Mouse (Mus musculus) midbrain, embryonic 14.5 days (tissue): ENCODE data around the gene H2afy. TPM values are rescaled to one million over a fixed set of nuclear protein-coding genes. Genes with fewer than 3 reads are reported as not detected.
A peak's percentile ranks its signal among the peaks of the same experiment; 100 is the strongest.

Experiments
- ATAC-seq: fragments of 200-750 bp; cut with Nextera tagmentation; 2 replicates; pipeline ENCODE4 v1.8.0; 2017; ENCODE audit warnings: moderate number of reproducible peaks, moderate library complexity; ENCODE audit not compliant: low FRiP score, low TSS enrichment
- DNase-seq: peaks from one replicate; pipeline ENCODE4 v3.0.0-alpha.2; 2015
- H3K27ac ChIP-seq: fragments of 300-500 bp; sonication (generic); replicated peaks from 2 replicates; pipeline ENCODE4 v1.5.1; 2014; ENCODE audit warnings: mild to moderate bottlenecking, low read depth, low read length, moderate library complexity
- H3K27me3 ChIP-seq: fragments of 300-500 bp; sonication (generic); 2 replicates; pipeline ENCODE4 v1.6.1; 2014; ENCODE audit warnings: low read length, control low read depth, mixed read lengths; ENCODE audit not compliant: control insufficient read depth, insufficient read depth
- H3K36me3 ChIP-seq: fragments of 300-500 bp; sonication (generic); 2 replicates; pipeline ENCODE4 v1.6.1; 2014; ENCODE audit warnings: low read length, control low read depth; ENCODE audit not compliant: control insufficient read depth, insufficient read depth
- H3K4me1 ChIP-seq: fragments of 300-500 bp; sonication (generic); 2 replicates; pipeline ENCODE4 v1.6.1; 2014; ENCODE audit warnings: mild to moderate bottlenecking, antibody characterized with exemption, low read length, control low read depth; ENCODE audit not compliant: control insufficient read depth, insufficient read depth
- H3K4me2 ChIP-seq: fragments of 300-500 bp; sonication (generic); 2 replicates; pipeline ENCODE4 v1.6.1; 2014; ENCODE audit warnings: mild to moderate bottlenecking, low read length, moderate library complexity
- H3K4me3 ChIP-seq: fragments of 300-500 bp; sonication (generic); replicated peaks from 2 replicates; pipeline ENCODE4 v1.5.1; 2014; ENCODE audit warnings: low read depth, low read length
- H3K9ac ChIP-seq: fragments of 300-500 bp; sonication (generic); replicated peaks from 2 replicates; pipeline ENCODE4 v1.6.1; 2014; ENCODE audit warnings: mild to moderate bottlenecking, low read length, moderate library complexity
- H3K9me3 ChIP-seq: fragments of 300-500 bp; sonication (generic); 2 replicates; pipeline ENCODE4 v1.6.1; 2016; ENCODE audit warnings: low read length, control low read depth, mixed read lengths; ENCODE audit not compliant: control insufficient read depth
- WGBS: fragments of 180-500 bp; shearing (Covaris S2); extraction: QIAGEN DNeasy Blood & Tissue Kit; methylation state at CpG from one replicate; pipeline ENCODE4 v1.1.7; 2014; 5-methylcytosine and 5-hydroxymethylcytosine counted together
- polyA plus RNA-seq: library from polyadenylated mRNA; unstranded; fragments of >200 nt; fragmentation: Nextera tagmentation; extraction: Ambion mirVana; gene quantifications from 2 replicates; pipeline ENCODE4 v1.2.1, GENCODE M21; 2014

H2afy gene
- polyA plus RNA-seq, 1 experiment from 2014 or later: 355 TPM

DNA sequence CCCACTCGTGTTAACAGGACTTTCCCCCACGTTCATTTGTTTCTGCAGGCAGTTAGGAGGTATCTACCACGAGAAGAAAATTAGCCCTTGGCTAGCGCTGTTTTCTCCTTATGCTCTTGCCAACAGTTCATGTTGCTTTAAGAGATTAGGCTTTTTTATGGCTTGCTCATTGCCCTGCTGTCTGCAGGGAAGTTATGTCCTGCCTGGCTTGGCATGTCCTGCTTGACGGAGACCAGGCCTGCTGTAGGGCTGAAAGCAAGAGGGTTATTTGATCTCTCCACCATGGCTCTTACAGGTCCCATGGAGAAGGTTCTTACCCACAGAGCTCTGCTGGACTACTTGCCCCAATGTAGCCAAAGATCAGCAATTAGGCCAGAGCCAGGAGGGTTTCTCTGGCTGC is 18.9 kb upstream of the H2afy start:
- no peaks in the 10 kb centered on the region for H3K9me3 ChIP-seq
- ATAC-seq (no peak), DNase-seq (no peak)
- no peak overlapping the region for H3K4me2 ChIP-seq
- WGBS: 87% methylated on average over 5 of the region's 5 CpGs
- H3K27me3 ChIP-seq: no peaks in the 10 kb centered on the region
- no peak overlapping the region for H3K4me3 ChIP-seq
- no peak overlapping the region for H3K27ac ChIP-seq
- no peak overlapping the region for H3K9ac ChIP-seq
- H3K4me1 ChIP-seq: no peaks in the 10 kb centered on the region
- H3K36me3 ChIP-seq: no peaks in the 10 kb centered on the region

- ATAC-seq (no peak), DNase-seq (no peak)
- Histone ChIP-seq H3K4me1 (no peaks in the 10 kb centered on the region), H3K4me3 (no peak overlapping the region), H3K9me3 (no peaks in the 10 kb centered on the region), H3K27me3 (no peaks in the 10 kb centered on the region), H3K9ac (no peak overlapping the region), H3K4me2 (no peak overlapping the region), H3K36me3 (no peaks in the 10 kb centered on the region), H3K27ac (no peak overlapping the region)
- 74% methylated on average over 7 of the region's 7 CpGs for WGBS
These were observed 16.8 kb upstream of the H2afy start for GRCm38 (mm10) chr13:56152773-56153460.

GRCm38 (mm10) chr13:56151404-56152226 is 15.5 kb upstream of the H2afy start:
- Histone ChIP-seq H3K9me3 (no peaks in the 10 kb centered on the region), H3K36me3 (no peaks in the 10 kb centered on the region), H3K4me3 (no peak overlapping the region), H3K4me1 (no peaks in the 10 kb centered on the region), H3K4me2 (no peak overlapping the region), H3K27me3 (no peaks in the 10 kb centered on the region), H3K27ac (no peak overlapping the region), H3K9ac (no peak overlapping the region)
- ATAC-seq: no peak
- DNase-seq: peak; percentile 92
- 52% methylated on average over 22 of the region's 22 CpGs for WGBS

DNA sequence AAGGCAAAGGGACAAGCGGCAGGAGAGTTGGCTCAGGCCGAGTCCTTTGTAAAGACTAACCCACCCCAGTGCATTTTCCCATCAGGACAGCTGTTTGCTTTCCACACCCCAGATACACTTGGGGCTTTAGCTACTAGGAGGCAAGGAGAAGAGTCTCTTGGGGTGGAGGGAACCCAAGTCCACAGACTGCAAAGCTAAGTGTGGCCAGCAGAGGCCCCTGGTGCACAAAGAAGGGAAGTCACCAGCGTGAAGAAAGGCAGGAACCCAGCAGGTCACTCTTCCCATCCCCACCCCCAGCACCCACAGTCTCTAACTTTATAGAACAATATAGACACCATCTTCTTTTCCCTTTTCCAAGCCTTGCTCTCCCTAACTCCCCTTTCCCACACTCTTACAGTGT is 9.4 kb upstream of the H2afy start:
- Histone ChIP-seq H3K27ac (no peak overlapping the region), H3K9me3 (no peaks in the 10 kb centered on the region), H3K4me2 (no peak overlapping the region), H3K27me3 (no peaks in the 10 kb centered on the region), H3K4me1 (no peaks in the 10 kb centered on the region), H3K9ac (no peak overlapping the region), H3K36me3 (no peaks in the 10 kb centered on the region), H3K4me3 (no peak overlapping the region)
- ATAC-seq (no peak), DNase-seq (no peak)
- 24% methylated on average over 3 of the region's 3 CpGs for WGBS

DNA sequence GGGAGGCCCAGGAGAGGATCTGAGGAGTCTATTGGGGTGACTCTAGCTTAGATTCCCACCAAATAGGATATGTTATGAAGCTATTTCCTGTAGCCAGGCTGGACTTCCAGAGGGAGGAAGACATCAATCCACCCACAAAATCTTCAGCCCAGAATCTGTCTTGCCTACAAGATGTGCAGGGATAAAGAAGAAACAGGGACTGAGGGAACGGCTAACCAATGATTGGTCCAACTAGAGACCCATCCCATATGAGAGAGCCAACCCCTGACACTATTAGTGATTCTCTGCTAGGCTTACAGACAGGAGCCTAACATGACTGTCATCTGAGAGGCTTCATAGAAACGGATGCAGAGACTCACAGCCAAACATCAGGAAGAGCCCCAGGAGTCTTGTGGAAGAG is 7.9 kb upstream of the H2afy start:
- no peaks in the 10 kb centered on the region for H3K9me3 ChIP-seq
- no peak overlapping the region for H3K4me3 ChIP-seq
- H3K4me1 ChIP-seq: no peaks in the 10 kb centered on the region
- no peak for ATAC-seq
- WGBS: 62% methylated on average over 2 of the region's 2 CpGs
- no peaks in the 10 kb centered on the region for H3K36me3 ChIP-seq
- H3K27me3 ChIP-seq: no peaks in the 10 kb centered on the region
- H3K9ac ChIP-seq: no peak overlapping the region
- no peak overlapping the region for H3K4me2 ChIP-seq
- DNase-seq: no peak
- no peak overlapping the region for H3K27ac ChIP-seq

- Histone ChIP-seq H3K36me3 (no peaks in the 10 kb centered on the region), H3K4me2 (no peak overlapping the region), H3K4me1 (no peaks in the 10 kb centered on the region), H3K4me3 (no peak overlapping the region), H3K9me3 (no peaks in the 10 kb centered on the region), H3K27ac (no peak overlapping the region), H3K27me3 (no peaks in the 10 kb centered on the region), H3K9ac (no peak overlapping the region)
- WGBS: 10% methylated on average over 7 of the region's 7 CpGs
- ATAC-seq: no peak
- no peak for DNase-seq
These were observed 7.0 kb upstream of the H2afy start for GRCm38 (mm10) chr13:56143151-56143513.

GRCm38 (mm10) chr13:56142382-56143150 is 6.4 kb upstream of the H2afy start:
- WGBS: 21% methylated on average over 11 of the region's 11 CpGs
- Histone ChIP-seq H3K4me1 (no peaks in the 10 kb centered on the region), H3K27ac (no peak overlapping the region), H3K36me3 (no peaks in the 10 kb centered on the region), H3K4me3 (no peak overlapping the region), H3K4me2 (no peak overlapping the region), H3K9me3 (no peaks in the 10 kb centered on the region), H3K27me3 (no peaks in the 10 kb centered on the region), H3K9ac (no peak overlapping the region)
- ATAC-seq (no peak), DNase-seq (no peak)

DNA sequence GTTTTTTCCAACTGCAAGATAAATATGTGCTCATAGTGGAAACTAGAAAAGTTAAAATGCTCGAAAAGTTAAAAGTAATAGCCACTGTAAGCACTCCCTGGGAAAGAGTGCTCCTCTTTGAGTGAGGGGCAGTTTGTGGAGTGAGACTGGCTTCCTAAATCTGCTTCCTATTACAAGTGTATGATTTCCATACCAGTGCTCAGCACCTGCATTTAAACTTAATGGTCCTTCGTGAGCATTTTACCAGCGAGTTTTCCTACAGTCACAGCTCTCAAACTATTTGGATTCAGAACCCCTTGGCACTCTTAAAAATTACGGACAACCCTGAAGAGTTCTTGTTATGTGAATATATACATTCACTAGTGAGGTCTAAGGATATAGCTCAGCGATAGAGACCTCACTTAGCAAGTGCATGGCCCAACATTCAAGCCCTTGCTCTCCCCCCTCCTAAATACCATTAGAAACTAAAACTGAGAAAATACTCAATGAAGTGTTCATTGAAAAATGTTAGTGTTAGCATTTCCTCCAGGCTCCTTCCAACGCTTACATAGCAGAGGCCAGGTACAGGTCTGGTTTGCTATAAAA is 3.1 kb upstream of the H2afy start:
- no peak for ATAC-seq
- Histone ChIP-seq H3K27ac (no peak overlapping the region), H3K4me1 (peaks cover 6% of the 10 kb centered on the region), H3K36me3 (no peaks in the 10 kb centered on the region), H3K27me3 (no peaks in the 10 kb centered on the region), H3K9me3 (no peaks in the 10 kb centered on the region), H3K4me2 (no peak overlapping the region), H3K4me3 (no peak overlapping the region), H3K9ac (no peak overlapping the region)
- no peak for DNase-seq
- 72% methylated on average over 6 of the region's 6 CpGs for WGBS
